Mouse (Mus musculus) embryonic facial prominence, embryonic 12.5 days (tissue): Measurements from ENCODE around the gene Gm21981. TPM values are rescaled to one million over a fixed set of nuclear protein-coding genes. Genes with fewer than 3 reads are reported as not detected.

Source experiments
- ATAC-seq: fragments of 200-750 bp; cut with Nextera tagmentation; 2 replicates; pipeline ENCODE4 v1.8.0; 2017; ENCODE audit not compliant: insufficient number of reproducible peaks, insufficient read depth, low FRiP score, low TSS enrichment
- H3K27ac ChIP-seq: fragments of 300-500 bp; sonication (generic); 2 replicates; pipeline ENCODE4 v1.5.1; 2016; ENCODE audit warnings: mild to moderate bottlenecking
- H3K27me3 ChIP-seq: fragments of 300-500 bp; sonication (generic); 2 replicates; pipeline ENCODE4 v1.6.1; 2016; ENCODE audit warnings: mild to moderate bottlenecking, moderate library complexity
- H3K36me3 ChIP-seq: fragments of 300-500 bp; sonication (generic); 2 replicates; pipeline ENCODE4 v1.6.1; 2016; ENCODE audit warnings: mild to moderate bottlenecking
- H3K4me1 ChIP-seq: fragments of 300-500 bp; sonication (generic); 2 replicates; pipeline ENCODE4 v1.6.1; 2016
- H3K4me2 ChIP-seq: fragments of 300-500 bp; sonication (generic); replicated peaks from 2 replicates; pipeline ENCODE4 v1.6.1; 2016; ENCODE audit warnings: mild to moderate bottlenecking, moderate library complexity
- H3K4me3 ChIP-seq: fragments of 300-500 bp; sonication (generic); 2 replicates; pipeline ENCODE4 v1.5.1; 2016; ENCODE audit warnings: mild to moderate bottlenecking
- H3K9ac ChIP-seq: fragments of 300-500 bp; sonication (generic); 2 replicates; pipeline ENCODE4 v1.6.1; 2016; ENCODE audit warnings: mild to moderate bottlenecking, moderate library complexity
- H3K9me3 ChIP-seq: fragments of 300-500 bp; sonication (generic); 2 replicates; pipeline ENCODE4 v1.6.1; 2016; ENCODE audit warnings: mild to moderate bottlenecking, moderate library complexity
- WGBS: fragments of 180-500 bp; shearing (Covaris S2); methylation state at CpG from one replicate; pipeline ENCODE4 v1.1.7; 2016; 5-methylcytosine and 5-hydroxymethylcytosine counted together
- polyA plus RNA-seq: library from polyadenylated mRNA; unstranded; fragments of >200 nt; fragmentation: Nextera tagmentation; extraction: Ambion mirVana; gene quantifications from 2 replicates; pipeline ENCODE4 v1.2.1, GENCODE M21; 2016

Gm21981 gene
- polyA plus RNA-seq, 1 experiment from 2014 or later = 0.31 TPM

- no peaks in the 10 kb centered on the region for H3K9me3 ChIP-seq
- no peak for ATAC-seq
- H3K27ac ChIP-seq = no peak overlapping the region
- peaks cover 15% of the 10 kb centered on the region for H3K27me3 ChIP-seq
- H3K4me3 ChIP-seq = no peak overlapping the region
- no peak overlapping the region for H3K4me2 ChIP-seq
- no peak overlapping the region for H3K9ac ChIP-seq
- peaks cover 43% of the 10 kb centered on the region for H3K36me3 ChIP-seq
- H3K4me1 ChIP-seq = peaks cover 11% of the 10 kb centered on the region; the same call in 1 of the 2 replicates
- 75% methylated on average over 9 of the region's 9 CpGs for WGBS
Measured at GRCm38 (mm10) chr17:47701793-47702192, 7.5 kb upstream of the Gm21981 start.

GRCm38 (mm10) chr17:47699055-47699454 lies 4.8 kb upstream of the Gm21981 start:
- no peak for ATAC-seq
- Histone ChIP-seq H3K4me2 (no peak overlapping the region), H3K27me3 (peaks cover 15% of the 10 kb centered on the region), H3K4me1 (peaks cover 21% of the 10 kb centered on the region), H3K36me3 (peaks cover 43% of the 10 kb centered on the region), H3K9ac (no peak overlapping the region), H3K4me3 (no peak overlapping the region), H3K27ac (no peak overlapping the region), H3K9me3 (no peaks in the 10 kb centered on the region)
- 78% methylated on average over 2 of the region's 2 CpGs for WGBS

GRCm38 (mm10) chr17:47698156-47698555 lies 3.9 kb upstream of the Gm21981 start:
- Histone ChIP-seq H3K9ac (no peak overlapping the region), H3K4me1 (peaks cover 21% of the 10 kb centered on the region), H3K4me3 (no peak overlapping the region), H3K27ac (no peak overlapping the region), H3K9me3 (no peaks in the 10 kb centered on the region), H3K4me2 (no peak overlapping the region), H3K27me3 (peaks cover 8% of the 10 kb centered on the region; the same call in 1 of the 2 replicates), H3K36me3 (peaks cover 36% of the 10 kb centered on the region)
- no peak for ATAC-seq
- 86% methylated on average over 10 of the region's 10 CpGs for WGBS

GRCm38 (mm10) chr17:47695337-47695710 lies 1.1 kb upstream of the Gm21981 start:
- H3K4me3 ChIP-seq = peak overlapping the region; percentile 80
- peak overlapping the region; percentile 84 for H3K9ac ChIP-seq
- no peaks in the 10 kb centered on the region for H3K27me3 ChIP-seq
- ATAC-seq = no peak
- peaks cover 12% of the 10 kb centered on the region for H3K36me3 ChIP-seq
- H3K27ac ChIP-seq = peak overlapping the region; percentile 57; the same call in 1 of the 2 replicates
- 2% methylated on average over 22 of the region's 23 CpGs for WGBS
- H3K9me3 ChIP-seq = no peaks in the 10 kb centered on the region
- peaks cover 13% of the 10 kb centered on the region; the same call in 1 of the 2 replicates for H3K4me1 ChIP-seq
- H3K4me2 ChIP-seq = peak overlapping the region; percentile 78

GRCm38 (mm10) chr17:47694503-47695336 lies 465 bp upstream of the Gm21981 start, which contains the start of gene Prickle4:
Gene Prickle4, minus strand, starts transcription at chr17:47694736.
- peak; percentile 86 for ATAC-seq
- WGBS = under 1% methylated on average over 77 of the region's 82 CpGs
- H3K27me3 ChIP-seq = no peaks in the 10 kb centered on the region
- peak within 1 kb of the TSS; percentile 84 for H3K9ac ChIP-seq
- H3K4me1 ChIP-seq = peaks cover 13% of the 10 kb centered on the region; the same call in 1 of the 2 replicates
- H3K9me3 ChIP-seq = no peaks in the 10 kb centered on the region
- H3K4me2 ChIP-seq = peak within 1 kb of the TSS; percentile 78
- H3K27ac ChIP-seq = peak within 1 kb of the TSS; percentile 57; the same call in 1 of the 2 replicates
- peaks cover 6% of the 10 kb centered on the region; the same call in 1 of the 2 replicates for H3K36me3 ChIP-seq
- H3K4me3 ChIP-seq = peak within 1 kb of the TSS; percentile 80

GRCm38 (mm10) chr17:47693671-47694441 lies 399 bp downstream of the Gm21981 start:
- peak overlapping the region; percentile 78 for H3K4me2 ChIP-seq
- peak overlapping the region; percentile 80 for H3K4me3 ChIP-seq
- H3K27me3 ChIP-seq = no peaks in the 10 kb centered on the region
- 39% methylated on average over 13 of the region's 13 CpGs for WGBS
- H3K9ac ChIP-seq = peak overlapping the region; percentile 46
- peaks cover 5% of the 10 kb centered on the region; the same call in 1 of the 2 replicates for H3K36me3 ChIP-seq
- peak; percentile 10; the same call in 1 of the 2 replicates for ATAC-seq
- H3K4me1 ChIP-seq = peaks cover 19% of the 10 kb centered on the region; the same call in 1 of the 2 replicates
- no peak overlapping the region for H3K27ac ChIP-seq
- H3K9me3 ChIP-seq = no peaks in the 10 kb centered on the region

- 89% methylated on average over 3 of the region's 3 CpGs for WGBS
- Histone ChIP-seq H3K9me3 (no peaks in the 10 kb centered on the region), H3K4me1 (peaks cover 26% of the 10 kb centered on the region), H3K27me3 (no peaks in the 10 kb centered on the region), H3K36me3 (no peaks in the 10 kb centered on the region), H3K4me2 (no peak overlapping the region), H3K27ac (no peak overlapping the region), H3K4me3 (no peak overlapping the region), H3K9ac (no peak overlapping the region)
- ATAC-seq = no peak
Measured at GRCm38 (mm10) chr17:47691650-47692049, 2.6 kb downstream of the Gm21981 start.

GRCm38 (mm10) chr17:47689894-47690293 lies 4.4 kb downstream of the Gm21981 start:
- H3K4me1 ChIP-seq = peaks cover 20% of the 10 kb centered on the region
- WGBS = 81% methylated on average over 8 of the region's 8 CpGs
- peak overlapping the region; percentile 74; the same call in 1 of the 2 replicates for H3K4me3 ChIP-seq
- H3K27ac ChIP-seq = no peak overlapping the region
- peak overlapping the region; percentile 90 for H3K4me2 ChIP-seq
- H3K27me3 ChIP-seq = no peaks in the 10 kb centered on the region
- peaks cover 10% of the 10 kb centered on the region; the same call in 1 of the 2 replicates for H3K36me3 ChIP-seq
- no peaks in the 10 kb centered on the region for H3K9me3 ChIP-seq
- no peak overlapping the region for H3K9ac ChIP-seq
- ATAC-seq = no peak

GRCm38 (mm10) chr17:47688608-47689575 lies 5.4 kb downstream of the Gm21981 start, which contains the start of gene Frs3:
Gene Frs3, plus strand, starts transcription at chr17:47689030.
- H3K4me3 ChIP-seq = peak within 1 kb of the TSS; percentile 74
- no peaks in the 10 kb centered on the region for H3K9me3 ChIP-seq
- ATAC-seq = peak; percentile 65
- peak within 1 kb of the TSS; percentile 90 for H3K4me2 ChIP-seq
- H3K4me1 ChIP-seq = peaks cover 16% of the 10 kb centered on the region
- peaks cover 17% of the 10 kb centered on the region for H3K36me3 ChIP-seq
- H3K9ac ChIP-seq = peak within 1 kb of the TSS; percentile 77
- no peaks in the 10 kb centered on the region for H3K27me3 ChIP-seq
- 1% methylated on average over 58 of the region's 58 CpGs for WGBS
- H3K27ac ChIP-seq = peak within 1 kb of the TSS; percentile 86

GRCm38 (mm10) chr17:47688344-47688607 lies 6.0 kb downstream of the Gm21981 start, which contains the start of gene Tomm6:
Gene Tomm6, minus strand, starts transcription at chr17:47688386.
- H3K27ac ChIP-seq = peak within 1 kb of the TSS; percentile 86
- H3K36me3 ChIP-seq = peaks cover 23% of the 10 kb centered on the region
- peaks cover 14% of the 10 kb centered on the region for H3K4me1 ChIP-seq
- 1% methylated on average over 9 of the region's 9 CpGs for WGBS
- peak within 1 kb of the TSS; percentile 77 for H3K9ac ChIP-seq
- H3K4me3 ChIP-seq = peak within 1 kb of the TSS; percentile 74
- peak within 1 kb of the TSS; percentile 90 for H3K4me2 ChIP-seq
- no peaks in the 10 kb centered on the region for H3K9me3 ChIP-seq
- no peak; the same call in none of the 2 replicates for ATAC-seq
- no peaks in the 10 kb centered on the region for H3K27me3 ChIP-seq
